Mouse (Mus musculus) hindbrain, embryonic 11.5 days (tissue): ENCODE results near the gene Slit1. TPM values are rescaled to one million over a fixed set of nuclear protein-coding genes. Genes with fewer than 3 reads are reported as not detected.
A peak's percentile ranks its signal among the peaks of the same experiment; 100 is the strongest.

Experiments used
- ATAC-seq: fragments of 200-750 bp; cut with Nextera tagmentation; 2 replicates; pipeline ENCODE4 v1.8.0; 2017; ENCODE audit warnings: mild to moderate bottlenecking, moderate TSS enrichment, moderate library complexity; ENCODE audit not compliant: low FRiP score
- DNase-seq: peaks from one replicate; pipeline ENCODE4 v3.0.0-alpha.2; 2015; ENCODE audit warnings: low spot score
- H3K27ac ChIP-seq: fragments of 300-500 bp; sonication (generic); 2 replicates; pipeline ENCODE4 v1.5.1; 2014; ENCODE audit warnings: mild to moderate bottlenecking, low read depth, low read length
- H3K27me3 ChIP-seq: fragments of 300-500 bp; sonication (generic); 2 replicates; pipeline ENCODE4 v1.6.1; 2014; ENCODE audit warnings: mild to moderate bottlenecking, low read length, moderate library complexity, mixed read lengths; ENCODE audit not compliant: control insufficient read depth, insufficient read depth
- H3K36me3 ChIP-seq: fragments of 300-500 bp; sonication (generic); 2 replicates; pipeline ENCODE4 v1.6.1; 2014; ENCODE audit warnings: mild to moderate bottlenecking, low read length, moderate library complexity, mixed read lengths; ENCODE audit not compliant: control insufficient read depth, insufficient read depth
- H3K4me1 ChIP-seq: fragments of 300-500 bp; sonication (generic); replicated peaks from 2 replicates; pipeline ENCODE4 v1.6.1; 2014; ENCODE audit warnings: low read length, mixed read lengths; ENCODE audit not compliant: control insufficient read depth, insufficient read depth
- H3K4me2 ChIP-seq: fragments of 300-500 bp; sonication (generic); replicated peaks from 2 replicates; pipeline ENCODE4 v1.6.1; 2014; ENCODE audit warnings: mild to moderate bottlenecking, low read depth, low read length
- H3K4me3 ChIP-seq: fragments of 300-500 bp; sonication (generic); 2 replicates; pipeline ENCODE4 v1.5.1; 2014; ENCODE audit warnings: low read depth, low read length
- H3K9ac ChIP-seq: fragments of 300-500 bp; sonication (generic); 2 replicates; pipeline ENCODE4 v1.6.1; 2014; ENCODE audit warnings: low read depth, low read length
- H3K9me3 ChIP-seq: fragments of 300-500 bp; sonication (generic); 2 replicates; pipeline ENCODE4 v1.6.1; 2016; ENCODE audit warnings: low read length; ENCODE audit not compliant: control insufficient read depth
- WGBS: fragments of 180-500 bp; shearing (Covaris S2); extraction: QIAGEN DNeasy Blood & Tissue Kit; methylation state at CpG from one replicate; pipeline ENCODE4 v1.1.7; 2014; 5-methylcytosine and 5-hydroxymethylcytosine counted together
- polyA plus RNA-seq: library from polyadenylated mRNA; unstranded; fragments of >200 nt; fragmentation: Nextera tagmentation; extraction: Ambion mirVana; gene quantifications from 2 replicates; pipeline ENCODE4 v1.2.1, GENCODE M21; 2014

Gene Slit1
- polyA plus RNA-seq, 1 experiment from 2014 or later = 22.8 TPM

DNA sequence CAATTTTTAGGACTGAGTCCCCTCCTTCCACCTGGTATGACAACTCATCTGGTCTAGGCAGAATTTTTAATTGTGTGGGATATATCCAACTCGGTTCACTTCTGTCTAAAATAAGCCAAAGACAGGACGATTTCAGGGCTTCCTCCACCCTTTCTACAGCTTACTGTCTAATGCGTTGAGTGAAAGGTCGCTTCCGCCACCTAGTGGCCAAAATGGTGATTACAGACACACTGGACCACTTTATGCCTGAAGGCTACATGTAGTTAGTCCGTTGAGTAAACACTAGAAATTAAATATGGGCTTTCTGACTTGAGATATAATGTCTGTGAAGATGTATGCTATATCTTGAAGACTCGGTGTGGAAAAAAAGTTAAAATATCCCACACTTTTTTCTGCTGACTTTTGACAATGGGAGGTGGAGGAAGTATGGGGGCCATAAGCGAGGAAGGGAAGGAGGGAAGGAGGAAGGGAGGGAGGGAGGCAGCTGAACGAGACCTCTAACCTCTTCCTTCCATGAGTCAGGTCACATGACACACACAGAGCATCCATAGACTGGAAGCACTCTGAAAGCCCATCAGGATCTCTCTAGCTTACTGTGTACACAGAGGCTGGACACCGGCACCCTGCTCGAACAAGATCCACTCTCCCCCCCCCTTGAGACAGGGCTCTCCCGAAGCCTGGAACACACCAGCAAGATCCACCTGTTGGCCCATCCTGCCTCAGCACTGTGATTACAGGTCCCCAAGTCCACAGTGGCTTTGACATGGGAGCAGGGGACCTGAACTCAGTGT is 20.6 kb upstream of the Slit1 start:
- Histone ChIP-seq H3K4me1 (no peaks in the 10 kb centered on the region), H3K36me3 (no peaks in the 10 kb centered on the region), H3K9me3 (no peaks in the 10 kb centered on the region), H3K4me2 (no peak overlapping the region), H3K27ac (no peak overlapping the region), H3K9ac (no peak overlapping the region), H3K4me3 (no peak overlapping the region), H3K27me3 (no peaks in the 10 kb centered on the region)
- WGBS = 37% methylated on average over 12 of the region's 12 CpGs
- ATAC-seq (peak; percentile 55; the same call in 1 of the 2 replicates), DNase-seq (peak; percentile 95)

DNA sequence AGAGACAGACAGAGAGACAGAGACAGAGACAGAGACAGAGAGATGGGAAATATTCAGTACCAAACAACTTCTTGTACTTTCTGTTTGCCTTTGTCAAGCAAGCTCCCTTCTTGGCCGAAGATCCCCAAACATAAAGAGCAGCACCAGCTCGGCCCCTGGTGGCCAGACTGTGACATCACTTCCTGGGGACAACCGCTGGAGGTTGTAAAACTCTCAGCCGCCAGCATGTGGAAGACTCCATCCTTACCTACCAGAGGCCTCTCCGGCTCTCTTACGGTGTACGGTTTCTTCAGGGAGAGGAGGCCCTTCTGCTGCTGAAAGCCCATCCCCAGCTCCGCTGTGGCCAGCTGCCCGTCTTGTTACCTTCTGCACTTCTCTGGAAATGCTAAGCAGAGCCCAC is 18.1 kb upstream of the Slit1 start:
- WGBS = 50% methylated on average over 9 of the region's 9 CpGs
- Histone ChIP-seq H3K27ac (no peak overlapping the region), H3K9ac (no peak overlapping the region), H3K4me2 (no peak overlapping the region), H3K27me3 (no peaks in the 10 kb centered on the region), H3K36me3 (no peaks in the 10 kb centered on the region), H3K9me3 (no peaks in the 10 kb centered on the region), H3K4me1 (no peaks in the 10 kb centered on the region), H3K4me3 (no peak overlapping the region)
- DNase-seq (peak; percentile 60), ATAC-seq (no peak)

DNA sequence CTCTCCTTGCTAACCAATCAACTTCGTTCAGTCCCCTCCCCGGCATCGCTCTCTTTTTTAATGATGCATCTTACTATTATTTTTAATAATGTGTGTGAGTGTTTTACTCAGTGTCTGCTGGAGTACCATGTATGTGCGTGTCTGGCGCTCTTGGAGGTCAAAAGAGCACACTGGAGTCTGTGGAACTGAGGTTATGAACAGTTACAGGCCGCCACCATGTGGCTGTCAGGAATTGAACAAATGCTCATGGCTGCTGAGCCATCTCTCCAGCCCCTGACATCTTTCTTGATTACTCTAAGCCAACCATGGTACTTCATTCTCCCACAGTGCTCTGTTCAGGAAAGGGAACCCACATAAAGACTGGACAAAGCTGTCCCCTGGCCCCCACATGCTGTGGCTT is 16.3 kb upstream of the Slit1 start:
- 78% methylated on average over 6 of the region's 6 CpGs for WGBS

DNA sequence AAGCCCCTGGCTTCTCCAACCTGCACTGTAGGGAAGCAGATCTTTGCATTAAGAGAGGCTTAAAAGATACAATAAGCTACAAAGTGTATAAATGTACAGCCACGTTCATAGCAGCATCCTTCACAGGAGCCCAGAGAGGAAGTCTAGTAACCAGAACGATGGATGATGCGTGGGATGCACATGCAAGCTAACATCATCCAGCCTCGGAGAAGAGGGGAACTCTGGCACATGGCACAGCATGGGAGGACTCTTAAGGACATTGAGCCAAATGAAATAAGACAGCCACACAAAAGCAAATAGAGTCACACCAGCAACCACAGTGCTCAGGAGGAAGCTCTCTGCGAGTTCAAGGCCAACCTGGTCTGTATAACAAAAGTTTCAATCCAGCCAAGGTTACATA is 15.8 kb upstream of the Slit1 start:
- no peak overlapping the region for H3K4me2 ChIP-seq
- ATAC-seq (no peak), DNase-seq (no peak)
- 84% methylated on average over 5 of the region's 5 CpGs for WGBS
- no peaks in the 10 kb centered on the region for H3K9me3 ChIP-seq
- H3K27me3 ChIP-seq = no peaks in the 10 kb centered on the region
- H3K9ac ChIP-seq = no peak overlapping the region
- no peak overlapping the region for H3K4me3 ChIP-seq
- no peak overlapping the region for H3K27ac ChIP-seq
- no peaks in the 10 kb centered on the region for H3K36me3 ChIP-seq
- H3K4me1 ChIP-seq = peaks cover 3% of the 10 kb centered on the region; the same call in 1 of the 2 replicates

More for the DNA sequence above, 16.3 kb upstream of the Slit1 start:
- Histone ChIP-seq H3K4me2 (no peak overlapping the region), H3K27me3 (no peaks in the 10 kb centered on the region), H3K27ac (no peak overlapping the region), H3K36me3 (no peaks in the 10 kb centered on the region), H3K4me1 (peaks cover 3% of the 10 kb centered on the region; the same call in 1 of the 2 replicates), H3K9ac (no peak overlapping the region), H3K4me3 (no peak overlapping the region), H3K9me3 (no peaks in the 10 kb centered on the region)
- DNase-seq = no peak
- no peak for ATAC-seq

DNA sequence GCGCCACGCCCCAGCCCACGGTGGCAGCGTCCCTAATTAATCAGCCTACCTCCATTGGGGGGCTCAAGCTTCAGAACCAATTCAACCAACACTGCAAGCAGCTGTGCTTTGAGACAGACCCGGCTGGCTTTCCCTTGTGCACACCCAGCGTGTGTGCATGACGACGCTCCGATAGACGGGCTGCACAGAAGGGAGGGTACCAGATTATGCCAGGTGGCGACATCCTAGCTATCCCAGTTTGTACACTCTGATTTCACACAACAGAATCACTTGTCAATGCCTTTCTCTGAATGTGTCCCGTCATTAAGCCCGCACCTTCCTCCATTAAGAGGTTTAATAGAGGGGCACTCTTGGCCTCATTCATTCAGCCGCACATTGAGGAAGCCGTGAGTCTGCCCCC is 11.3 kb upstream of the Slit1 start:
- H3K27ac ChIP-seq = no peak overlapping the region
- WGBS = 68% methylated on average over 15 of the region's 15 CpGs
- no peaks in the 10 kb centered on the region for H3K9me3 ChIP-seq
- no peaks in the 10 kb centered on the region for H3K36me3 ChIP-seq
- H3K4me3 ChIP-seq = no peak overlapping the region
- peaks cover 5% of the 10 kb centered on the region for H3K4me1 ChIP-seq
- 0 out of 2 replicates have a peak, but pooled peaks cover 2% of the 10 kb centered on the region for H3K27me3 ChIP-seq
- no peak overlapping the region for H3K4me2 ChIP-seq
- DNase-seq = no peak
- H3K9ac ChIP-seq = no peak overlapping the region
- peak; percentile 43 for ATAC-seq

DNA sequence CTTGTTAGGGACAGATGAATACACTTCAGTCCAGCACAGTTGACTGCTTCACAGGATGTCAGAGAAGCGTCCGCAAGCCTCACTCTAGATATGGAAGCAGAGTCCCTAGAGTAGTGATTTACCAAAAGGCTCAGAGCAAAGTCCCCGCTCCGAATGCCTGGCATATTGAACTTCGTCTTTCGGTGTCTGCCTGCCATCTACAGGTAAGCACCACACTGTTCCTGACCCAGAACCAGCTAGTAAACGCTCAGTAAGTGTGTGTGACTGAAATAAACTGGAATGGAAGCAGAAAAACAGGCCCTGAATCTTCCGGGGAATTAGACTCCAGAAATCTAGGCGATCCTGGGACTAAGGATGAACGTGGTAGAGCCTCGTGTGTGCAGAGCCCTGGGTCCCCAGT is 8.4 kb upstream of the Slit1 start:
- no peak overlapping the region for H3K9ac ChIP-seq
- H3K4me2 ChIP-seq = no peak overlapping the region
- H3K4me3 ChIP-seq = no peak overlapping the region
- peaks cover 7% of the 10 kb centered on the region for H3K4me1 ChIP-seq
- 69% methylated on average over 11 of the region's 11 CpGs for WGBS
- H3K27me3 ChIP-seq = 0 out of 2 replicates have a peak, but pooled peaks cover 2% of the 10 kb centered on the region
- no peak for ATAC-seq
- H3K36me3 ChIP-seq = no peaks in the 10 kb centered on the region
- no peak overlapping the region for H3K27ac ChIP-seq
- DNase-seq = no peak
- no peaks in the 10 kb centered on the region for H3K9me3 ChIP-seq

DNA sequence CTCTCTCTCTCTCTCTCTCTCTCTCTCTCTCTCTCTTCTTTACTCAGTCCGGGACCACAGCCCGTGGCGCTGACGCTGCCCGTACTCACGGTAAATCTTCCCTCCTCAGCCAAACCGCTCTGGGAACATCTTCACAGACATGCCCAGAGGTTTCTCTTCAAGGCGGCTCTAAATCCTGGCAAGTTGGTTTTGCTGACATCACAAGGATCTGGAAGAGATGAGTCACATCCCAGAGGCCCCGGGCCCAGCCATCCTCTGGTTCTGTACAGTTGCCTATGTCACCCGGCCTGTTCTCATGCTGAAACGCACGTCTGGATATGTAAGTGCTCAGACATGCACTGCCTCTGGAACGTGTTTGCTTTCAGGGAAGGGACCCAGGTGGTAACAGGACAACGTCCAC is 4.0 kb upstream of the Slit1 start:
- H3K4me3 ChIP-seq = no peak overlapping the region
- no peak for DNase-seq
- no peak for ATAC-seq
- no peaks in the 10 kb centered on the region for H3K36me3 ChIP-seq
- H3K27me3 ChIP-seq = peaks cover 16% of the 10 kb centered on the region
- no peak overlapping the region for H3K27ac ChIP-seq
- H3K9me3 ChIP-seq = no peaks in the 10 kb centered on the region
- no peak overlapping the region for H3K4me2 ChIP-seq
- H3K4me1 ChIP-seq = peaks cover 13% of the 10 kb centered on the region
- no peak overlapping the region for H3K9ac ChIP-seq
- WGBS = 86% methylated on average over 14 of the region's 14 CpGs

DNA sequence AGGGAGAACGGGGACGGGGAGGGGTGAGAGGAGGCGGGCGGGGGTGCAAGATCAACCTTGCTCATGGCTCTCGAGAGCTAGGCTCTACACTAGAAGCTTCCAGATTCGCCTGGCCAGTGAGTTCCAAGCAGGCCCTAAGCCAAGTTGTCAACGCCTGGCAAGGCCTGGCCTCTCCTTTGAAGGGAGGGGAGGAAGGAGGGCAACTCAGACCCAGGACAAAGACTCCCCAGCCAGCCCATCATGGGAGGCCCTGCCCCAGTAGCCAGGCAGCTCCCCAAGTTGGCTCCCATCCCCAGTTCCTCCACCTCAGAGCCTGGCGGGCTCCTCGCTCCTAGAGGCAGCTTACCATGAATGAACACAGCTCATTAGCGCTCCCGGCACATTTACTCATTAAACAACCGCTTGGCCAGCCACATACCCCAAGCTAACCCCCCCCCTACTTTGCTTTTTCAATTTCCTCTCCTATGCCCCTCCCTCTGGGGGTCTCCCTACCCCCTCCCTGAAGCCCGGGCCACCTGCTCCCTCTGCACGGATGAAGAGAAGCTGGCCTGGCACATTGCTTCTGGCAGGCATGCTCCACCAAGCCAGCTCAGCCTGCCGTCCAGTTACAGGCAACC is 2.6 kb upstream of the Slit1 start:
- peak; percentile 76 for ATAC-seq
- H3K9ac ChIP-seq = no peak overlapping the region
- H3K27ac ChIP-seq = peak overlapping the region; percentile 55; the same call in 1 of the 2 replicates
- peaks cover 11% of the 10 kb centered on the region for H3K4me1 ChIP-seq
- no peaks in the 10 kb centered on the region for H3K9me3 ChIP-seq
- peak; percentile 66 for DNase-seq
- 33% methylated on average over 14 of the region's 15 CpGs for WGBS
- H3K36me3 ChIP-seq = no peaks in the 10 kb centered on the region
- peaks cover 20% of the 10 kb centered on the region for H3K27me3 ChIP-seq
- H3K4me2 ChIP-seq = no peak overlapping the region
- H3K4me3 ChIP-seq = no peak overlapping the region

DNA sequence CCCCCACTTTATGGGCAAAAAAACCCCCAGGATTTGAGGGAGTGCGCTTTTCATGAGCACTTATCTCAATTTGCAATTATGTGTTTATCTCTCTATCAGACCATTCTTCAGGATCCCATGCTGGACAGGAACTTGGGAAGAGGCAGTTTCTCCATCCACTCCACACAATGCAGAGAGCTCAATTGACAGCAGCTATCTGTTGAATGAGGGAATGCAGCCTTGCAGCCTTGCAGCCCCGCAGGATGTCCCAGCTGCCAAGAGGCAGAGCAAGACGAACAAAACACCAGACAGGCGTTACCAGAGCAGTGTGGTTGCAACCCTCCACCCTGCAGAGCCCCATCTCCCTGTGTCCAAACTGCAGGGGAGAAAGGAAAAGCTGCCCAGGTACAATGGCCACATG is 4.6 kb downstream of the Slit1 start:
- H3K36me3 ChIP-seq = no peaks in the 10 kb centered on the region
- no peak for ATAC-seq
- H3K4me1 ChIP-seq = peaks cover 13% of the 10 kb centered on the region
- no peaks in the 10 kb centered on the region for H3K9me3 ChIP-seq
- no peak overlapping the region for H3K9ac ChIP-seq
- WGBS = 21% methylated on average over 4 of the region's 4 CpGs
- H3K27me3 ChIP-seq = peaks cover 28% of the 10 kb centered on the region
- no peak for DNase-seq
- no peak overlapping the region for H3K4me2 ChIP-seq
- H3K4me3 ChIP-seq = no peak overlapping the region
- H3K27ac ChIP-seq = 0 out of 2 replicates have a peak overlapping the region, but pooled peaks have one; percentile 3
